Mouse (Mus musculus) regulatory T cell (primary cell): ENCODE measurements at regions not wholly inside any gene's neighbourhood (a gene's known extent, or its start where the extent isn't known, plus 50 kb on each side); places are given as distances from the start of the nearest gene placed in this dataset.
"Not testable (repeated sequence)": the region's sequence is repeated elsewhere in the genome, so short reads cannot be mapped to it uniquely, and the experiment has no call there.

Experiments used
- in situ Hi-C: fragments of 300-600 bp; cut with MboI, MseI; formaldehyde crosslinking; loops from one replicate; pipeline ENCODE4 v1.15.1; 2025; ENCODE audit warnings: high pct_unique_total_duplicates

- in situ Hi-C loops = not testable (repeated sequence)
These were observed 53.5 kb downstream of the Adam6a start for GRCm38 (mm10) chr12:113597163-113597562.

GRCm38 (mm10) chr12:113610924-113611323, 67.2 kb downstream of the Adam6a start:
- in situ Hi-C loops = no loop called here

- in situ Hi-C loops = loop anchor here (10.0 kb wide), 1 partner anchor 140 kb away; the partner anchor contains the start of gene Adam6b
These were observed 81.5 kb downstream of the Adam6a start for GRCm38 (mm10) chr12:113625221-113625620.

DNA sequence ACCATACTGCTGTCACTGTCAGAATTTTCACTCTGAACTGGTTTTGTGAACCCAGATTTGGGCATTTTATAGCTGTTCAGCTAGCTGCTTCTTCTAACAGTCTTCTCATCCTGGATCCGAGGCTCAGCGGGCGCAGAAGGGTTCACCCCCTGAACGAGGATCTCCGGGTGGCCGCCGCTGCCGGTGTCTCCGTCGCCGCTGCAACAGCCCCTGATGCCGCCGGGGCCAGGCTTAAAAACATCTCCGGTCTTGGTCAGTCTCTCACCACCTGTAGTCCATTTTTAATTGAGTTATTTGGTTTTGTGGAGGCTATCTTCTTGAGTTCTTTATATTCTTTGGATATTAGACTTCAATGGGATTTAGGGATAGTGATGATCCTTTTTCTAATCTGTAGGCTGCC, 87.1 kb downstream of the Adam6a start:
- in situ Hi-C loops = not testable (repeated sequence)
